Mouse (Mus musculus) regulatory T cell (primary cell): ENCODE data around the gene Ildr2.

Experiments used
- in situ Hi-C: fragments of 300-600 bp; cut with MboI, MseI; formaldehyde crosslinking; loops from one replicate; pipeline ENCODE4 v1.15.1; 2025; ENCODE audit warnings: high pct_unique_total_duplicates

Ildr2 gene

DNA sequence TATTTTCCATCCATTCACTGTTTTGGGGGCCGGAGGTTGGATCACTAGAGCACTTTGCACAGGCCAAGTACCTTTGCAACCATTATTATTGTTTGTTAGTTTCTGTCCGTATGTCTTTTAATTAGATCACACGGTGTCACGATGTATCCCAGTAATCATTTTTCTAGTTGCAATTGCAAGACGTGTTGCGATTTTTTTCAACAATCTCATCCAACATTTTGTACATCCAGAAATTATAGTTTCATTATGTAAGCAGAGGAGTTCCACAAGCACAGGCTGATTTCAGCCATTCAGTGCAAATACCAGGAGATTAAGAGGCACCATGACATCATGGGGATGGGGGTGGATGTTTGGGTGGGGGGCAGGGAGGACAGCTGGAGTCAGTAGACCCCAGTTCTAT lies 29.5 kb downstream of the Ildr2 start:
- in situ Hi-C loops: no loop called here

DNA sequence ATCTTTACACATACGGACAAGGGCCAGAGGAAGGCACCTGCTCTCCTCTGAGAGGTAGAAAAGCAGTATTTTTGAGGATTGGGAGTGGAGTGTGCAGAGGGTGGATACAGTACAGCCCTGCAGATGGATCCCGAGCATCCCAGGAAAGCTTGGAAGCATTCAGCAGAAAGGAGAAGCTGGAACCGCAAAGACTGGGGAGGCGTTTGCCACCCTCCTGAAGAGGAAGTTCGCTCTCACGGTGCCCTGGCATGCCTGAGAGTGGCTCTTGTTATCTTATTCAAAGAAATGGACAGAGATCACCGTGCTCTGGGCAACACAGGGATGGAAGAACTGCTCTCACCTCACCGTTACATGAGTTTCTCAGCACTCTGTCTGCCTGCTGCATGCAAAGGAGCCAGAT lies 30.5 kb downstream of the Ildr2 start:
- in situ Hi-C loops: no loop called here

DNA sequence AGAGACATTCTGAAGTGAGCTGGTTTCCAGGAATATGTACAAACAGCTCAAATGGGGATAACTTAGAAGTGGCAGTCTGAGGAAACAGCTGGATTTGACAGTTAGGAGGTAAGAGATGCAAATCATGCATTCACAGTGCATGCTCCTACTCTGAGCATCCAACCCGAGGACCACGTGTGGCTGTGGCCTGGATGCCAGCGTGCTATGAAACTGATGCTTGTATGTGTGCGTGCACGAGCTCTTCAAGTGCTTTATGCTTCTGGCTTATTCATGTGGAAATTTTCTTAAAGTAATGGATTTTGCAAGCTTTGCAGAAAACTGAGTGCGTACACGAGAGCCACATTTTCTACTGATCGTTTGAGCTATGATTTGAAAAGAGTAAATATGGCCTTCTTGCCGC lies 32.3 kb downstream of the Ildr2 start:
- in situ Hi-C loops: no loop called here

- in situ Hi-C loops: no loop called here
Measured at GRCm38 (mm10) chr1:166290562-166290961, 36.6 kb downstream of the Ildr2 start.

GRCm38 (mm10) chr1:166293086-166293485 lies 39.1 kb downstream of the Ildr2 start:
- in situ Hi-C loops: no loop called here

GRCm38 (mm10) chr1:166295548-166295947 lies 41.6 kb downstream of the Ildr2 start:
- in situ Hi-C loops: no loop called here

DNA sequence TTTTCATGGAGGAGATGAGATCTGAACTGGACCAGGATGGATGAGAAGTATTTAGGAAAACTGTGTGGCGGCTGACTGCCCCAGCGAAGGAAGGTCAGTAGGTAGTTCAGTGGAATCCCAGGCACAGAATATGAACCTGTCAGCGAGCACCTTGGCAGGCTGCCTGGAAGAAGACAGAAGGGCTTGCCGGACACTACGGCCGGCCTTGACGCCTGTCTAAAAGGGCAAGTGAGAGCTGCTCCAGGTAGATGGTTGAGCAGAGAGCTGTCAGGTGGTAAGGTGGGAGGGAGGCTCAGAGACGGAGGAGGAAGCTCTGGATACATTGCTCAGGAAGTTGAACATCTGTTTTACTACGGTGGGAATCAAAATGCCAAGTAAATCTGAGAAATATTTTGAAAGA lies 42.4 kb downstream of the Ildr2 start:
- in situ Hi-C loops: no loop called here

- in situ Hi-C loops: no loop called here
Measured at GRCm38 (mm10) chr1:166296971-166297370, 43.0 kb downstream of the Ildr2 start.

DNA sequence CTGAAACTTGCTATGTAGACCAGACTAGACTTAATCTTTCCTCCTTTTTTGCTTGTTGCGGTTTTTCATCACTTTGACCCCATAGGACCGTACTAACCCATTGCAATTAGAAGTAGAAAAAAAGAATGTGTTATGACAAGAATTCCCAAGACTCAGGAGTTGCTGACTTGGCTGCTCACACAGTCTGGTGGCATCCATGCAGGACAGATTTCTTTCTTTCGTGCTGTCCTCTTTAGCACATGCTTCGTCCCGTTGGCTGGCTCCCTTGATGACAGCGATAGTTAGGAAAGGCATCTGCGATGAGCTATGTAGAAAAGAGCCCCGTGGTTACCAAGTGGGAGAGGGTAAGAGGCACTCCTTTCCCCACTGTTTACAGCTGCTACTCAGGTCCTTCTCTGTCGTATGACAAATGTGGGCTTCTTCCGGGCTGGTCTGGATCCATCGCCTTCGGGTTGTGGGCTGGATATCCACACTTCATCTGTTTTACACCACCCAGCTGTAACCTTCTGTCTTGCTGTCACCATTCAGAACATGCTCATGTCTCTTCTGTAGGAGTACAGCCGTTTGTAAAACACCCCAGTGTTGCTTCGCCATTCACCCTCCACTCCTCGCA lies 43.7 kb downstream of the Ildr2 start:
- in situ Hi-C loops: no loop called here

- in situ Hi-C loops: no loop called here
Measured at GRCm38 (mm10) chr1:166298884-166299283, 44.9 kb downstream of the Ildr2 start.

GRCm38 (mm10) chr1:166299821-166300220 lies 45.9 kb downstream of the Ildr2 start:
- in situ Hi-C loops: no loop called here

DNA sequence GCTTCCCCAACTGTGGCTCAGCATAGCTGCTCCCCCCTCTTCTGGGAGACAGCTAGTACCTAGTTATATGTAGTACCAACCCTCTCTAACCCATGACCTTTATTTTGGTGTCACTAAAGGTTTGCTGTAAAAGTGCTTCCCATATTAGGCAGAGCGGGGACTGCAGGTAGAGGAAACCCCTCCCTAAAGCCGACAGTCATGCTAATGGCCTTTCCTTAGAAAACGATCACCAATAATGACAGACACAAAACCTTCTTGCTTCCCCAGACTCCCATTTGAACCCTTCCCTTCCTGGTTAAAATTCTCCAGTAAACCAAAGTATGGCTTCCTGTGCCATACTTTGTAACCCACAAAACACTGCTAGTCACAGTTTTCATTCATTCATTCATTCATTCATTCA lies 46.6 kb downstream of the Ildr2 start:
- in situ Hi-C loops: no loop called here

DNA sequence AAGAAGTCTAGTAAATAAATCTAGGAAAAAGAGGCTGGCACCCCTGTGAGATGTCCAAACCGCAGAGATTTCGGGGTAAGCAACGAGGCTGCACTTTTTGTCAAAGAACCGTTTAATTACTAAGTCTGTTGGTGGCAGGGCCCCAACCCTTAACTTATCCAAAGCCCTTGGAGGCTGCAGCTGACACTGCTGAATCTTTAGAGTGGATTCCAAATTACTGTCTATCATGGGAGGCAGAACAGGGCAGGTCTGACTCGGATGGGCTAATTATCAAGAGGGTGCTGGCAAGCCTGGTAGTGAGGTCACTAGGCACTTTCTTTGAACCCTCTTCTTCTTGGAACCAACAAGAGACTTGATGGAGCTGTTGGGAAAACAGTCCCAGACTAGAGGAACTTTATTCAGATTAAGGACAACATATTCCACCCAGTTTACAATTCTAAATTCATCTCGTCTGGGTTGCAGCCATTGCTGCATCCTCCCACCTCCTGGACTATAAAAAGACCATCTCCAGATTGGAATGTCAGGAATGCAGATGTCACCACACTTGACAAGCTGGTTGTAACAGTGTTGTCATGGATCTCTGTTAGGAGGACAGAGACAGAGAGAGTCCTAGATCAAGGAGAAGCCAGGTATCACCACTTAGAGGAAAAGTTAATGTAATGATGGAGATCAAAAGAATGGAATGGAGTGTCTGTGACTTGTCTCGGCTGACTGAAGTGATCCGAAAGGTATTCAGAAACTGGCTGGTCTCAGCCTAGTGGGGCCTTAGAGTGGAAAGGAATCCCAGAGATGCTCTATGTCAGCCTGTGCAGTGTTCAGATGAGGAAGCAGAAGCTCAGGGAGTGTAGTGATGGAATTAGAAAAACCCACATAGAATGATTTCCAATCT lies 50.7 kb downstream of the Ildr2 start:
- in situ Hi-C loops: no loop called here

GRCm38 (mm10) chr1:166308471-166308850 lies 54.5 kb downstream of the Ildr2 start:
- in situ Hi-C loops: no loop called here

DNA sequence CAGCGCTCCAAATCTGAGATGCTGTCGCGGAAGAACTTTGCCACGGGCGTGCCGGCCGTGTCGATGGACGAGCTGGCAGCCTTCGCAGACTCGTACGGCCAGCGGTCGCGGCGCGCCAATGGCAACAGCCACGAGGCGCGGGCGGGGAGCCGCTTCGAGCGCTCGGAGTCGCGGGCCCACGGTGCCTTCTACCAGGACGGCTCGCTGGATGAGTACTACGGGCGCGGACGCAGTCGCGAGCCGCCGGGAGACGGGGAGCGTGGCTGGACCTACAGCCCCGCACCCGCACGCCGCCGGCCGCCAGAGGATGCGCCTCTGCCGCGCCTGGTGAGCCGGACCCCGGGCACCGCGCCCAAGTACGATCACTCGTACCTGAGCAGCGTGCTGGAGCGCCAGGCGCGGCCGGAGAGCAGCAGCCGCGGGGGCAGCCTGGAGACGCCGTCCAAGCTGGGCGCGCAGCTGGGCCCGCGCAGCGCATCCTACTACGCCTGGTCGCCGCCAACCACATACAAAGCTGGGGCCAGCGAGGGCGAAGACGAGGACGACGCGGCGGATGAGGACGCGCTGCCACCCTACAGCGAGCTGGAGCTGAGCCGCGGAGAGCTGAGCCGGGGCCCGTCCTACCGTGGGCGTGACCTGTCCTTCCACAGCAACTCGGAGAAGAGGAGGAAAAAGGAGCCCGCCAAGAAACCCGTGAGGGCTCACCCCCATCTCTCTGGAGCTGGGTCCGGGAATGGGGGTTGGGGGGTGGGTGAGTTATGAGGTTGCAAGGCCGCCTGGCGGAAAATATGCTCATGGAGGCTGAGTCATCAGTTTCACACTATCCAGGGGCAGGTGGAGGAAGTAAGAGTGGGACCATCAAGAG lies 55.1 kb downstream of the Ildr2 start:
- in situ Hi-C loops: no loop called here

DNA sequence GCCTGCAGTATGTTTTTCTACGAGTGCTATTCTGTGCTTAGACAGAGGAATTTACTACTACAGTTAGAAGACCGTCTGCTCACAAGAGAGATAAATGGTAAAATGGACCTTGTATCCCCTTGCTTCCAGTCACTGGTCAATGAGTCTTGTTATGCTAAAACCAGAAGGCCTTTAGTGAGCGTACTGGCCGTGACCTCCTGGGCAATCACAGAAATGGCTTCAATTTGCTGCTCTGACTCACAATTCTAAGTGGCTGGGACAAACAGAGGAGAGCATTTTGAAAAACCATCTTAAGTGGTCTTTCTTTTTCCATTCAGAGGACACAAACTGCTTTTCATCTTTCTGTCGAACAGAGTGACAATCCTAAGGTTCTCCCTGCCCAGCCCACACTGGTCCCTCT lies 57.2 kb downstream of the Ildr2 start:
- in situ Hi-C loops: no loop called here

GRCm38 (mm10) chr1:166313637-166314036 lies 59.7 kb downstream of the Ildr2 start:
- in situ Hi-C loops: no loop called here

- in situ Hi-C loops: no loop called here
Measured at GRCm38 (mm10) chr1:166315706-166316105, 61.8 kb downstream of the Ildr2 start.

DNA sequence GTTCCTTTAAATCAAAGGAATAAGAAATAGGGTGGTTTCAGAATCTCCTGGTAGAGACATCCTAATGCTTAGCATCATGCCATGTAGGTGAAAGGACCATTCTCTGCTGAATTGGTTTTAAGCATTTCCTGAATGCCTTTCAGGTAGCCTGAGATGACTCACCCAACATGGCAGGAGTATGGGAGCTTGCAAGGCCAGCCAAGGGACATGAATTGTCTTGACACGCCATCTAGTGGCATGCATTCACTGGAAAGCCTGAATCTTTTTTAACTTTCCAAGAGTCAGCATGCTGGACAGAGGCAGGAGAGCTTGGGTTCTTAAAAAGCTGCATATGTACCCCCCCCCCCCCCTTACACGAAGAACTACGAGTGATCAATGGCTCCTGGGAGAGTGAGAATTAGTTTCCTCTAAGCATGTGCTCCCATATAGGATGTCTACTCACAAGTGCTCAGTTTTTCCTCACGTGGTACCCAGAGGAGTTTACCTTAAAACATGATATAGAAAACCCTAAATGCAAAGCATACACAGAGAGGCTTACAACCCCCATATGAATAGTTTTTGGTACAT lies 65.3 kb downstream of the Ildr2 start:
- in situ Hi-C loops: no loop called here

GRCm38 (mm10) chr1:166326421-166326820 lies 72.5 kb downstream of the Ildr2 start:
- in situ Hi-C loops: no loop called here

DNA sequence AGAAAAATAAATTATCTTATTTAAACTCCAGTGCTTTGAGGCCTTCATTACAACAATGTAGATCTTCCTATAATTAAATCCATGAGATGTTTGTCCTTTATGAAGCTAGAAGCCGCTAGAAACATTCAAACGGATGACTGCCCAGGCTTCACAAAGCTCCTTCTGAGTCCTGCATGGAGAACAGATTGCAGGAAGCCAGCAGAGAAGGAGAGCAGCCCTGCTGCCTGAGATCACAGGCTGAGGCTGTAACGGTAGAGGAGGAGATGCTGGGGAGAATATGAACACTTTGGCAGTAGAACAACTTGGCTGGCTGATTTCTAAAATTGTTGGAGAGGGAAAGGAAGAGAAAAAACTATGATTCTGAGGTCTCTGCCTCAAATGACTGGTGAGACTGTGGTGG lies 76.8 kb downstream of the Ildr2 start:
- in situ Hi-C loops: no loop called here

DNA sequence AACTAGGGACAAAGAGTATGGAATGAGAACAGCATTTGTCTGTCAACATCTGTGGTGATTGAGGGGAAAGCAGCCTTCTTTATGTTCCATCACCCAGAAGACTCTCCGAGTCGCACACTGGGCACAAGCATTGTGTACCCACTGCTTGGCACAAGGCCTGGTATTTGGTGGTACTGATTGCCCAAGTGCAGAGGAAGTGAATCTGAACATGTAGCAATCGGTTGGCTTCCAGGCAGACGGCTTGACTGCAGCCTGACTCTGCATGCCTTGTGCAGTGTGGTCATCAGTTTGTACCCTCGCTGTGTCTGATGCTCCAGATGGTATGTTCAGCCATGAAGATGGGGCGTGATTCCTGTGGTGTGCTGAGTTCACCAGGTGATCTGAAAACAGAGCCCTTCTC lies 85.2 kb downstream of the Ildr2 start:
- in situ Hi-C loops: no loop called here
